Mouse (Mus musculus): Measurements from ENCODE around the gene D1Ertd622e. TPM values are rescaled to one million over a fixed set of nuclear protein-coding genes. Genes with fewer than 3 reads are reported as not detected.

D1Ertd622e gene
- polyA plus RNA-seq, 1 experiment from 2014 or later = 11.4 TPM

GRCm38 (mm10) chr1:97667288-97667687 lies 5.4 kb upstream of the D1Ertd622e start:
- no peak overlapping the region for H3K4me3 ChIP-seq
- H3K4me1 ChIP-seq (replicated peaks) = 0 out of 2 replicates have a peak, but pooled peaks cover 3% of the 10 kb centered on the region
- no peaks in the 10 kb centered on the region for H3K9me3 ChIP-seq (replicated peaks)
- WGBS = 97% methylated on average over 1 of the region's 1 CpGs
- ATAC-seq (ENCODE audit: insufficient number of reproducible peaks, low FRiP score) = no peak
- H3K27ac ChIP-seq (ENCODE audit: poor library complexity, severe bottlenecking) = no peak overlapping the region
- no peak overlapping the region for H3K4me2 ChIP-seq
- H3K36me3 ChIP-seq = no peaks in the 10 kb centered on the region
- H3K27me3 ChIP-seq (replicated peaks) = no peaks in the 10 kb centered on the region
- no peak overlapping the region for H3K9ac ChIP-seq

- Histone ChIP-seq H3K4me3 (peak overlapping the region; percentile 91), H3K27ac (ENCODE audit: poor library complexity, severe bottlenecking) (peak overlapping the region; percentile 79; the same call in 1 of the 2 replicates), H3K27me3 (replicated peaks) (no peaks in the 10 kb centered on the region), H3K9ac (peak overlapping the region; percentile 81), H3K36me3 (no peaks in the 10 kb centered on the region), H3K9me3 (replicated peaks) (no peaks in the 10 kb centered on the region), H3K4me1 (replicated peaks) (peaks cover 10% of the 10 kb centered on the region), H3K4me2 (peak overlapping the region; percentile 96)
- 18% methylated on average over 7 of the region's 7 CpGs for WGBS
- no peak for ATAC-seq (ENCODE audit: insufficient number of reproducible peaks, low FRiP score)
Observed at GRCm38 (mm10) chr1:97662324-97662723, 450 bp upstream of the D1Ertd622e start.

DNA sequence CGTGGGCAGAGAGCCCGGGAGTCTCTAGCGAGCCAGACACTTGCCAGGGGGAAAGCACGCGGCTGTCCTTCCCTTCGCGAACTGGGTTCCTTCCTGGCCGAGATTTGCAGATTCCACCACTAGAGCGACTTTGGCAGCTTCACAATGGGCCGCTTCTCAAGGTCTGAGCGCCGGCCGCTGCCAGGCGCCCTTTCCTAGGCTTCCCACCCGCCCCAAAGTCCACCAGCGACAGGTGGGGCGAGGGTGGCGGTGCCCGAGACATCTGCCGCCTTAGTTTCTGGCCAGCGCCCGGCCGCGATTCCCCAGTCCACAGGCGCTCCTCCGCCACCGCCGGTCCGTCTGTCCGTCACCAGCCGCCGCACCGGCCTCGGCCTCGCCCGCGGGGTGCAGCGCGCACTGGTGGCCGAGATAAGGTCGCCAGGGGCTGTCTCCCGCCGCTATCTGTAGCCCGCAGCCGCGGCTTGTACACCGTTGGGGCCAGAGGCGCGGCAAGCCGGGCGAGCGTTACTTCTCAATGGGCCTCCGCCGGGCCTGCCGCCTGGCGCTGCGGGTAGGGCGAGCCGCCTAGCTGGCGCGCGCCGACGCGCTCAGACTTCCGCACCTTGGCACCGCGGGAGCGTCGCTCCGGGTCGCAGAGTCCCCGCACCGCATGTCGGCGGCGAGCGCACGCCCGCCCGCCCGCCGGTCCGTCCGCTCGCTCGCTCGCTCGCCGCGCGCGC lies 1.0 kb downstream of the D1Ertd622e start:
- peak overlapping the region; percentile 75 for H3K27ac ChIP-seq (ENCODE audit: poor library complexity, severe bottlenecking)
- no peaks in the 10 kb centered on the region for H3K36me3 ChIP-seq
- no peaks in the 10 kb centered on the region for H3K27me3 ChIP-seq (replicated peaks)
- peak overlapping the region; percentile 81 for H3K9ac ChIP-seq
- H3K4me1 ChIP-seq (replicated peaks) = peaks cover 10% of the 10 kb centered on the region
- H3K9me3 ChIP-seq (replicated peaks) = no peaks in the 10 kb centered on the region
- WGBS = under 1% methylated on average over 91 of the region's 93 CpGs
- peak overlapping the region; percentile 91 for H3K4me3 ChIP-seq
- peak; percentile 81 for ATAC-seq (ENCODE audit: insufficient number of reproducible peaks, low FRiP score)
- peak overlapping the region; percentile 96 for H3K4me2 ChIP-seq

DNA sequence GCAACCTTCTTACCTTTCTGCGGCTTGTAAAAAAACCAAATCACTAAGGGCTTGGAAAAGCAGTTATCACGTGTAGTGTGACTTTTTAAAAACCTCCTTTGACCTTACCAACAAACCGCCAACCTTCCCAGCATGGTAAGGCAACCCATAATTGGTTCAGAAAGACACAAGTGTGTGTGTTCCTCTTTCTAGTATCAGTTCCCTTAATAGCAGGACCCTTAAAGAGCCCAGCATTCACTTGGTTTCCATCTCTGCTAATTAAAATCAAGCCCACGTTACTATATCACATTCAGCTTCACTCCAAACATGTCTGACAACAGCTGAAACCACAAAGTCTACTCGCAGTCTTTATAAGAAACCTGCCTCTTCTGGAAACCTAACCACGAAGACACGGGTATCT lies 2.5 kb downstream of the D1Ertd622e start:
- H3K36me3 ChIP-seq = no peaks in the 10 kb centered on the region
- no peak for ATAC-seq (ENCODE audit: insufficient number of reproducible peaks, low FRiP score)
- WGBS = 70% methylated on average over 7 of the region's 7 CpGs
- no peak overlapping the region for H3K9ac ChIP-seq
- H3K4me2 ChIP-seq = peak overlapping the region; percentile 23; the same call in 1 of the 2 replicates
- no peak overlapping the region for H3K4me3 ChIP-seq
- H3K4me1 ChIP-seq (replicated peaks) = peaks cover 10% of the 10 kb centered on the region
- no peaks in the 10 kb centered on the region for H3K9me3 ChIP-seq (replicated peaks)
- H3K27ac ChIP-seq (ENCODE audit: poor library complexity, severe bottlenecking) = no peak overlapping the region
- no peaks in the 10 kb centered on the region for H3K27me3 ChIP-seq (replicated peaks)

- Histone ChIP-seq H3K4me1 (replicated peaks) (peaks cover 10% of the 10 kb centered on the region), H3K4me3 (no peak overlapping the region), H3K4me2 (no peak overlapping the region), H3K27ac (ENCODE audit: poor library complexity, severe bottlenecking) (no peak overlapping the region), H3K36me3 (no peaks in the 10 kb centered on the region), H3K9ac (no peak overlapping the region), H3K27me3 (replicated peaks) (no peaks in the 10 kb centered on the region), H3K9me3 (replicated peaks) (no peaks in the 10 kb centered on the region)
- no peak for ATAC-seq (ENCODE audit: insufficient number of reproducible peaks, low FRiP score)
- WGBS = 85% methylated on average over 2 of the region's 2 CpGs
Observed at GRCm38 (mm10) chr1:97657786-97658185, 4.1 kb downstream of the D1Ertd622e start.

GRCm38 (mm10) chr1:97657201-97657600 lies 4.7 kb downstream of the D1Ertd622e start:
- ATAC-seq (ENCODE audit: insufficient number of reproducible peaks, low FRiP score) = no peak
- WGBS = 68% methylated on average over 2 of the region's 2 CpGs
- Histone ChIP-seq H3K9me3 (replicated peaks) (no peaks in the 10 kb centered on the region), H3K4me1 (replicated peaks) (peaks cover 7% of the 10 kb centered on the region), H3K27ac (ENCODE audit: poor library complexity, severe bottlenecking) (no peak overlapping the region), H3K4me2 (no peak overlapping the region), H3K9ac (no peak overlapping the region), H3K4me3 (no peak overlapping the region), H3K27me3 (replicated peaks) (no peaks in the 10 kb centered on the region), H3K36me3 (no peaks in the 10 kb centered on the region)

- 88% methylated on average over 6 of the region's 6 CpGs for WGBS
- H3K4me1 ChIP-seq (replicated peaks) = peaks cover 8% of the 10 kb centered on the region
- no peak overlapping the region for H3K9ac ChIP-seq
- no peaks in the 10 kb centered on the region for H3K9me3 ChIP-seq (replicated peaks)
- H3K4me2 ChIP-seq = no peak overlapping the region
- no peak overlapping the region for H3K27ac ChIP-seq (ENCODE audit: poor library complexity, severe bottlenecking)
- ATAC-seq (ENCODE audit: insufficient number of reproducible peaks, low FRiP score) = no peak
- no peak overlapping the region for H3K4me3 ChIP-seq
- H3K36me3 ChIP-seq = no peaks in the 10 kb centered on the region
- H3K27me3 ChIP-seq (replicated peaks) = no peaks in the 10 kb centered on the region
Observed at GRCm38 (mm10) chr1:97654397-97654975, 7.4 kb downstream of the D1Ertd622e start.

DNA sequence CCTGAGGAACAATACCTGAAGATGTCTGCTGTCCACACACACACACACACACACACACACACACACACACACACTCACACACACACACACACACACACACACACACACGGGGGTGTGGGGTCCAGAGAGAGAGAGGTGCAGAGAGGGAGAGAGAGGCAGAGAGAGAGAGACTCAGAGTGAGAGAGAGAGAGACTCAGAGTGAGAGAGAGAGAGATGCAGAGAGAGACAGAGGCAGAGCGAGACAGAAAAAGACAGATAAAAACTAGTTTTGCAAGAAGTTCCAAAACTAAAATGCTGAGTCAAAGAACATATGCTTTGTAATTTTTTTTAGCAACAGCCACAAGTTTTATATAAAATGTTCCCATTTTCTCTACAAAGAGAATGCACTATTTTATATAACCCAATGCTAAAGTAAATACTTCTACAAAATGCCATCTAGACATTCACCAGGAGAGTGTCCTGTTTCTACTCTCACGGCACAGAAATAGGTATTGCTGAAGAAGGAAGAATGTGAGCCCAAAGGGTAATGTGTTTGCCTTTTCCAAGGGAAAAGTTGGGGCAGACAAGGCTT lies 11.2 kb downstream of the D1Ertd622e start:
- no peak for ATAC-seq (ENCODE audit: insufficient number of reproducible peaks, low FRiP score)
- H3K27me3 ChIP-seq (replicated peaks) = no peaks in the 10 kb centered on the region
- WGBS = 84% methylated on average over 3 of the region's 3 CpGs
- H3K9me3 ChIP-seq (replicated peaks) = peaks cover 3% of the 10 kb centered on the region; the same call in 1 of the 2 replicates
- no peak overlapping the region for H3K4me2 ChIP-seq
- no peak overlapping the region for H3K9ac ChIP-seq
- 0 out of 2 replicates have a peak, but pooled peaks cover 4% of the 10 kb centered on the region for H3K36me3 ChIP-seq
- H3K4me3 ChIP-seq = no peak overlapping the region
- no peak overlapping the region for H3K27ac ChIP-seq (ENCODE audit: poor library complexity, severe bottlenecking)
- 0 out of 2 replicates have a peak, but pooled peaks cover 3% of the 10 kb centered on the region for H3K4me1 ChIP-seq (replicated peaks)

DNA sequence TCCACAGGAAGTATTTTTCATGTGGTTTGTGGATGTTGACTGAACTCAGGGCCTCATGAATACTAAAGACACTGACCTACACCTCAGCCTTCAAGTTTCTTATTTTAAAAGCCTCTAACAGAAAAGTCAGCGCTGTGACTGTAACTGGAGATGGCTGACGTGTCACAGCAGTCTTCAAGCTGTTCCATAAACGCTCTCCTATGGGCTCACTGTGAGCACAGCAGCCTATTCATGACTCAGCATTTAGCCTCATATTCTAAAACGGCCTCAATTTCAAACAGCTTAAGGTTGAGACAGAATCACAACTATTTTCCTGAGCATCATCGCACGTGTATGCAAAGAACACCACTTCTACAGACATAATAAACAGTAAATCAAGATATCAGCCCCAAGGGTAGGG lies 11.8 kb downstream of the D1Ertd622e start:
- Histone ChIP-seq H3K4me1 (replicated peaks) (0 out of 2 replicates have a peak, but pooled peaks cover 3% of the 10 kb centered on the region), H3K9ac (no peak overlapping the region), H3K27me3 (replicated peaks) (no peaks in the 10 kb centered on the region), H3K27ac (ENCODE audit: poor library complexity, severe bottlenecking) (no peak overlapping the region), H3K4me2 (no peak overlapping the region), H3K36me3 (0 out of 2 replicates have a peak, but pooled peaks cover 8% of the 10 kb centered on the region), H3K9me3 (replicated peaks) (peaks cover 3% of the 10 kb centered on the region; the same call in 1 of the 2 replicates), H3K4me3 (no peak overlapping the region)
- peak; percentile 73 for ATAC-seq (ENCODE audit: insufficient number of reproducible peaks, low FRiP score)
- WGBS = 55% methylated on average over 6 of the region's 6 CpGs

- no peak overlapping the region for H3K4me3 ChIP-seq
- H3K27me3 ChIP-seq (replicated peaks) = no peaks in the 10 kb centered on the region
- no peak overlapping the region for H3K27ac ChIP-seq (ENCODE audit: poor library complexity, severe bottlenecking)
- H3K9ac ChIP-seq = no peak overlapping the region
- no peak for ATAC-seq (ENCODE audit: insufficient number of reproducible peaks, low FRiP score)
- peaks cover 13% of the 10 kb centered on the region; the same call in 1 of the 2 replicates for H3K36me3 ChIP-seq
- 95% methylated on average over 1 of the region's 1 CpGs for WGBS
- no peak overlapping the region for H3K4me2 ChIP-seq
- peaks cover 3% of the 10 kb centered on the region; the same call in 1 of the 2 replicates for H3K9me3 ChIP-seq (replicated peaks)
- H3K4me1 ChIP-seq (replicated peaks) = 0 out of 2 replicates have a peak, but pooled peaks cover 3% of the 10 kb centered on the region
Observed at GRCm38 (mm10) chr1:97647037-97647436, 14.8 kb downstream of the D1Ertd622e start.

DNA sequence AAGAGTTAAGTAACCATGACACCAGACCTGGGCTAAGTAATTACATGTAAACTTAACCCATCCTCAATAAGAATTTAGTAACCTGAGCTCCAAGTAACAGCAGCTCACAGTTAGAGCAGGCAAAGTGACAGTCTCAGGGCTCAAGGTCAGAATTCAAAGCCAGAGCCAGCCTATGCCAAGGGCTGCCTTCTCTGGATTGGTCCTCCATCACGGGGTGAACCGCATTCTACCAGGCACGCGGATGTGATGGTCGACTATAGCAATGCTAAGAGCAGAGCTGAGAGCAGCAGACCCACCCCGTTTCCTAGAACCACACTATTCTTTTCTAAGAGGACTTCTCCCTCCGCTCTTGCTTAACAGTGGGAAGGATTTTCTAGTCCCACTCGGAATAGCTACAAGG lies 27.8 kb downstream of the D1Ertd622e start:
- Histone ChIP-seq H3K9me3 (replicated peaks) (no peaks in the 10 kb centered on the region), H3K4me1 (replicated peaks) (no peaks in the 10 kb centered on the region), H3K27ac (ENCODE audit: poor library complexity, severe bottlenecking) (no peak overlapping the region), H3K27me3 (replicated peaks) (no peaks in the 10 kb centered on the region), H3K36me3 (0 out of 2 replicates have a peak, but pooled peaks cover 3% of the 10 kb centered on the region), H3K9ac (no peak overlapping the region), H3K4me2 (no peak overlapping the region), H3K4me3 (no peak overlapping the region)
- no peak for ATAC-seq (ENCODE audit: insufficient number of reproducible peaks, low FRiP score)
- WGBS = 84% methylated on average over 8 of the region's 8 CpGs

All from heart, embryonic 12.5 days (tissue).